In the genomic region with DNA sequence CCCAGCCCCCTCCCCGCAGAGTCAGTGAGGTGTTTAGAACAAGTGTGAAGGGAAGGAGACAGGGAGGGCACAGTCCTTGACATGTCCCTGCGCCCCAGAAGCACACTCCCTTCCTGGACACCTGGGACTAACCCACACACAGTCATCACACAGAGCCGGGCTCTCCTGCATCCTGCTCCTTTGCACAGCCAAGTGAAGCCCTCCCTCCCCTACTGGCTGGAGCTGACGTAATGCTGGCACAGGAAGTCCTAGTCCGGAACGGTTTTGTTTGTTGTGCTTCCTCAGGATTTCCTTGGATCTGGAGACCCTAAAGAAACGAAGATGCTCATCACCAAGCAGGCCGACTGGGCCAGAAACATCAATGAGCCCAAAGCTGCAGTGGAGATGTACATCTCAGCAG, we compare ENCODE assay signal across 9 mouse cellular contexts. TPM values are rescaled to one million over a fixed set of nuclear protein-coding genes. Genes with fewer than 3 reads are reported as not detected.
DNase-seq lines count a peak whose midpoint lies in the region; ATAC-seq and TF ChIP-seq lines count a peak whose summit lies in the region.
"Had no signal": no experiment of that assay in that cellular context is flagged by ENCODE, and none has a peak within 500 bp of the region (broad histone marks: within the 10 kb centered on the region; RNA-seq: fewer than 3 reads in every experiment).

No protein-coding gene starts in this region.

- H3K4me2 ChIP-seq in heart, embryonic 11.5 days, result no peak overlapping the region
- H3K4me2 ChIP-seq in hindbrain, embryonic 14.5 days (replicated peaks), result no peak overlapping the region

- DNase-seq in gastrocnemius, adult 2 months, result peak; percentile 58
- DNase-seq in gastrocnemius, postnatal 4 days (ENCODE audit: low spot score in 2 of 2), result no peak
- DNase-seq in kidney, postnatal 25 days, result peak; percentile 79 to 92
- no peak for DNase-seq in layer of hippocampus, adult 18-20 months (ENCODE audit: low spot score in 2 of 2)
- no peak for DNase-seq in hindbrain, embryonic 14.5 days (ENCODE audit: low spot score)

- peaks cover 57% of the 10 kb centered on the region for H3K4me1 ChIP-seq in heart, embryonic 11.5 days (ENCODE audit: control insufficient read depth, insufficient read depth, low read length)
- H3K4me1 ChIP-seq in small intestine, adult 2 months (ENCODE audit: control insufficient read depth, insufficient read depth, insufficient read length, low read length), result peaks cover 4% of the 10 kb centered on the region; the same call in 1 of the 2 replicates
- H3K4me1 ChIP-seq in hindbrain, embryonic 14.5 days (replicated peaks; ENCODE audit: control insufficient read depth, insufficient read depth, low read length), result 0 out of 2 replicates have a peak, but pooled peaks cover 6% of the 10 kb centered on the region

- peak overlapping the region; percentile 76 for H3K27ac ChIP-seq in gastrocnemius, adult 2 months
- H3K27ac ChIP-seq in heart, embryonic 11.5 days (ENCODE audit: low read depth, low read length), result peak overlapping the region; percentile 54; the same call in 1 of the 2 replicates
- H3K27ac ChIP-seq in small intestine, adult 2 months (ENCODE audit: insufficient read depth, low read depth, low read length), result 0 out of 2 replicates have a peak overlapping the region, but pooled peaks have one; percentile 56
- H3K27ac ChIP-seq in hindbrain, embryonic 14.5 days, result no peak overlapping the region; the same call in 1 of the 2 replicates

- H3K27me3 ChIP-seq in heart, embryonic 11.5 days (ENCODE audit: control insufficient read depth, insufficient read depth, low read length), result no peaks in the 10 kb centered on the region
- H3K27me3 ChIP-seq in small intestine, adult 2 months (ENCODE audit: control insufficient read depth, insufficient read depth, low read length), result no peaks in the 10 kb centered on the region
- no peaks in the 10 kb centered on the region for H3K27me3 ChIP-seq in hindbrain, embryonic 14.5 days (ENCODE audit: control insufficient read depth, insufficient read depth, low read length)

- intact Hi-C loops in gastrocnemius, adult 2 months (cut with DNase I), result no loop called here

- no peak for TF ChIP-seq CTCF in gastrocnemius, adult 2 months (IDR thresholded peaks at IDR 0.05)
- TF ChIP-seq CTCF in small intestine, adult 2 months (IDR thresholded peaks at IDR 0.05; ENCODE audit: extremely low read depth, insufficient read length, insufficient replicate concordance, low read depth, low read length), result no peak

- H3K9ac ChIP-seq in heart, embryonic 11.5 days (ENCODE audit: low read depth, low read length), result peak overlapping the region; percentile 7; the same call in 1 of the 2 replicates
- H3K9ac ChIP-seq in hindbrain, embryonic 14.5 days, result no peak overlapping the region

- WGBS in heart, embryonic 11.5 days (ENCODE audit: insufficient replicate concordance), result 58% methylated on average over 8 of the region's 8 CpGs
- 72% methylated on average over 8 of the region's 8 CpGs for WGBS in small intestine, adult 2 months
- 69% methylated on average over 8 of the region's 8 CpGs for WGBS in hindbrain, embryonic 14.5 days

- H3K4me3 ChIP-seq in gastrocnemius, adult 2 months, result peak overlapping the region; percentile 11; the same call in 1 of the 2 replicates
- no peak overlapping the region for H3K4me3 ChIP-seq in heart, embryonic 11.5 days (ENCODE audit: low read depth, low read length)
- no peak overlapping the region for H3K4me3 ChIP-seq in small intestine, adult 2 months (ENCODE audit: low read depth, low read length)
- H3K4me3 ChIP-seq in hindbrain, embryonic 14.5 days (replicated peaks; ENCODE audit: low read length), result no peak overlapping the region

- peak; percentile 62 for ATAC-seq in heart, embryonic 11.5 days (replicated peaks; ENCODE audit: insufficient number of reproducible peaks, low FRiP score, low TSS enrichment)
- ATAC-seq in erythroid progenitor cell, adult 5-6 weeks (replicated peaks; ENCODE audit: low FRiP score, poor library complexity, severe bottlenecking), result no peak
- no peak for ATAC-seq in hindbrain, embryonic 14.5 days (ENCODE audit: low FRiP score)

- peaks cover 2% of the 10 kb centered on the region; the same call in 1 of the 2 replicates for H3K36me3 ChIP-seq in heart, embryonic 11.5 days (ENCODE audit: control insufficient read depth, insufficient read depth, low read length)
- no peaks in the 10 kb centered on the region for H3K36me3 ChIP-seq in small intestine, adult 2 months (ENCODE audit: control insufficient read depth, insufficient read depth, low read length)
- peaks cover 22% of the 10 kb centered on the region for H3K36me3 ChIP-seq in hindbrain, embryonic 14.5 days (replicated peaks; ENCODE audit: control insufficient read depth, insufficient read depth)

- no peak for TF ChIP-seq POLR2A in small intestine, adult 2 months (IDR thresholded peaks at IDR 0.05; ENCODE audit: low read depth, low read length)

- H3K9me3 ChIP-seq in heart, embryonic 11.5 days (replicated peaks; ENCODE audit: control insufficient read depth, low read length), result no peaks in the 10 kb centered on the region
- no peaks in the 10 kb centered on the region for H3K9me3 ChIP-seq in hindbrain, embryonic 14.5 days (ENCODE audit: control insufficient read depth, low read length)

RNA-seq across cellular contexts. Expression of a gene that starts 21.6 kb away (rescaled TPM):
- total RNA-seq in gastrocnemius, adult 2 months (2021), result under 1 TPM in 1 of 2 experiments, not detected in 1; 0.06 TPM
- under 1 TPM; 0.62 to 0.93 TPM for total RNA-seq in gastrocnemius, postnatal 4 days (2021)
- 0.04 and 0.16 TPM in 2 replicates for polyA plus RNA-seq in heart, embryonic 11.5 days (2014; fragmentation: Nextera tagmentation; extraction: Ambion mirVana)
- 0.27 and 0.35 TPM in 2 replicates for polyA plus RNA-seq in small intestine, adult 2 months (2012; rRNA removed)
- not detected in 2 replicates for total RNA-seq in erythroid progenitor cell, adult 5-6 weeks (2015; ENCODE audit: low replicate concordance)
- not detected in 2 replicates for total RNA-seq in erythroid progenitor cell, adult 5-6 weeks (2017; ENCODE audit: low replicate concordance)
- total RNA-seq in layer of hippocampus, adult 18-20 months (2021), result 1 to 10 TPM in 1 of 2 experiments, under 1 TPM in 1; 0.89 to 1.0 TPM
- polyA plus RNA-seq in hindbrain, embryonic 14.5 days (2014; fragmentation: Nextera tagmentation; extraction: Ambion mirVana), result 0.08 and 0.53 TPM in 2 replicates

RNA-seq across cellular contexts. Expression of a gene that starts 34.8 kb away (rescaled TPM):
- total RNA-seq in gastrocnemius, adult 2 months (2021), result not detected
- total RNA-seq in gastrocnemius, postnatal 4 days (2021), result not detected
- not detected in 2 replicates for polyA plus RNA-seq in heart, embryonic 11.5 days (2014; fragmentation: Nextera tagmentation; extraction: Ambion mirVana)
- not detected in 2 replicates for polyA plus RNA-seq in small intestine, adult 2 months (2012; rRNA removed)
- not detected in 2 replicates for total RNA-seq in erythroid progenitor cell, adult 5-6 weeks (2015; ENCODE audit: low replicate concordance)
- not detected in 2 replicates for total RNA-seq in erythroid progenitor cell, adult 5-6 weeks (2017; ENCODE audit: low replicate concordance)
- not detected for total RNA-seq in layer of hippocampus, adult 18-20 months (2021)
- polyA plus RNA-seq in hindbrain, embryonic 14.5 days (2014; fragmentation: Nextera tagmentation; extraction: Ambion mirVana), result not detected in 2 replicates
- total RNA-seq: neutrophil, adult 5-6 weeks had no signal

RNA-seq across cellular contexts. Expression of a gene that starts 56.7 kb away (rescaled TPM):
- total RNA-seq in gastrocnemius, adult 2 months (2021), result 1 to 10 TPM; 4.9 to 5.1 TPM
- total RNA-seq in gastrocnemius, postnatal 4 days (2021), result 10 to 100 TPM; 16.7 to 18.6 TPM
- polyA plus RNA-seq in heart, embryonic 11.5 days (2014; fragmentation: Nextera tagmentation; extraction: Ambion mirVana), result 21.0 and 26.7 TPM in 2 replicates
- polyA plus RNA-seq in small intestine, adult 2 months (2012; rRNA removed), result 3.0 and 3.1 TPM in 2 replicates
- not detected in 2 replicates for total RNA-seq in erythroid progenitor cell, adult 5-6 weeks (2015; ENCODE audit: low replicate concordance)
- 0.38 and 1.9 TPM in 2 replicates for total RNA-seq in erythroid progenitor cell, adult 5-6 weeks (2017; ENCODE audit: low replicate concordance)
- 10 to 100 TPM; 26.4 to 33.5 TPM for total RNA-seq in layer of hippocampus, adult 18-20 months (2021)
- polyA plus RNA-seq in hindbrain, embryonic 14.5 days (2014; fragmentation: Nextera tagmentation; extraction: Ambion mirVana), result 26.2 and 28.5 TPM in 2 replicates

RNA-seq across cellular contexts. Expression of a gene that starts 56.8 kb away (rescaled TPM):
- under 1 TPM; 0.75 to 0.77 TPM for total RNA-seq in gastrocnemius, adult 2 months (2021)
- 1 to 10 TPM; 4.8 to 5.4 TPM for total RNA-seq in gastrocnemius, postnatal 4 days (2021)
- 12.5 and 14.6 TPM in 2 replicates for polyA plus RNA-seq in heart, embryonic 11.5 days (2014; fragmentation: Nextera tagmentation; extraction: Ambion mirVana)
- 0.19 and 0.57 TPM in 2 replicates for polyA plus RNA-seq in small intestine, adult 2 months (2012; rRNA removed)
- total RNA-seq in erythroid progenitor cell, adult 5-6 weeks (2015; ENCODE audit: low replicate concordance), result 7.5 and 9.7 TPM in 2 replicates
- 14.8 and 22.6 TPM in 2 replicates for total RNA-seq in erythroid progenitor cell, adult 5-6 weeks (2017; ENCODE audit: low replicate concordance)
- total RNA-seq in layer of hippocampus, adult 18-20 months (2021), result 1 to 10 TPM; 5.8 to 7.2 TPM
- polyA plus RNA-seq in hindbrain, embryonic 14.5 days (2014; fragmentation: Nextera tagmentation; extraction: Ambion mirVana), result 7.1 and 8.4 TPM in 2 replicates

Comparison
In these comparisons a context has a peak if more than half of its experiments do, and no peak if none do; other contexts are left out.
1. DNase-seq: peak in gastrocnemius, adult 2 months (single experiment) and kidney, postnatal 25 days (2 of 2); none in gastrocnemius, postnatal 4 days (0 of 2), layer of hippocampus, adult 18-20 months (0 of 2) and hindbrain, embryonic 14.5 days (single experiment).